Mouse (Mus musculus) thymus, postnatal 10 days (tissue): ENCODE measurements at regions not wholly inside any gene's neighbourhood (a gene's known extent, or its start where the extent isn't known, plus 50 kb on each side); places are given as distances from the start of the nearest gene placed in this dataset.

Experiments
- DNase-seq, 2 experiments: peaks; one replicate each; pipeline ENCODE4 v3.0.0; 2021; ENCODE audit warnings: low spot score in 2 of 2

GRCm38 (mm10) chr1:91735436-91735835 is 65.8 kb upstream of the Twist2 start:
- DNase-seq, result no peak

- no peak for DNase-seq
These were observed 60.6 kb upstream of the Twist2 start for GRCm38 (mm10) chr1:91740661-91741060.

GRCm38 (mm10) chr1:91742031-91742430 is 59.2 kb upstream of the Twist2 start:
- no peak for DNase-seq

GRCm38 (mm10) chr1:91742914-91743313 is 58.3 kb upstream of the Twist2 start:
- no peak for DNase-seq

GRCm38 (mm10) chr1:91744076-91744475 is 57.2 kb upstream of the Twist2 start:
- DNase-seq, result no peak

- DNase-seq, result no peak
These were observed 56.6 kb upstream of the Twist2 start for GRCm38 (mm10) chr1:91744701-91745100.

- no peak for DNase-seq
These were observed 53.7 kb upstream of the Twist2 start for GRCm38 (mm10) chr1:91747583-91747982.
